Mouse (Mus musculus): ENCODE results near the gene Slc13a5. TPM values are rescaled to one million over a fixed set of nuclear protein-coding genes. Genes with fewer than 3 reads are reported as not detected.

Gene Slc13a5
- polyA plus RNA-seq (2016; fragmentation: Nextera tagmentation; extraction: Ambion mirVana): 0.10 and 0.14 TPM in 2 replicates

- no peak within 1 kb of the TSS for H3K27ac ChIP-seq (replicated peaks)
- H3K9me3 ChIP-seq: no peaks in the 10 kb centered on the region
- peak within 1 kb of the TSS; percentile 60 for H3K4me3 ChIP-seq
- peaks cover 61% of the 10 kb centered on the region for H3K27me3 ChIP-seq (replicated peaks; ENCODE audit: low read depth, poor library complexity, severe bottlenecking)
- WGBS: 3% methylated on average over 36 of the region's 36 CpGs
- peak; percentile 40 for DNase-seq (ENCODE audit: low spot score)
- H3K4me1 ChIP-seq: peaks cover 23% of the 10 kb centered on the region
- no peaks in the 10 kb centered on the region for H3K36me3 ChIP-seq (replicated peaks)
Measured at GRCm38 (mm10) chr11:72266960-72267560, at the start of gene Slc13a5. Gene Slc13a5 (minus strand): TSS chr11:72267222.

- H3K36me3 ChIP-seq (replicated peaks): no peaks in the 10 kb centered on the region
Measured at GRCm38 (mm10) chr11:72314151-72314895, 47.3 kb upstream of the Slc13a5 start, which contains the start of gene Fbxo39. Gene Fbxo39 (plus strand): TSS chr11:72314444.

GRCm38 (mm10) chr11:72311355-72312001 is 44.5 kb upstream of the Slc13a5 start:
- no peaks in the 10 kb centered on the region for H3K36me3 ChIP-seq (replicated peaks)
- H3K4me1 ChIP-seq: peaks cover 5% of the 10 kb centered on the region
- no peak for DNase-seq (ENCODE audit: low spot score)
- peaks cover 38% of the 10 kb centered on the region for H3K27me3 ChIP-seq (replicated peaks; ENCODE audit: low read depth, poor library complexity, severe bottlenecking)
- no peak overlapping the region for H3K27ac ChIP-seq (replicated peaks)
- H3K4me3 ChIP-seq: no peak overlapping the region
- WGBS: 82% methylated on average over 10 of the region's 10 CpGs
- H3K9me3 ChIP-seq: no peaks in the 10 kb centered on the region

More at GRCm38 (mm10) chr11:72314151-72314895, 47.3 kb upstream of the Slc13a5 start, which contains the start of gene Fbxo39:
- 13% methylated on average over 42 of the region's 42 CpGs for WGBS
- Histone ChIP-seq H3K27me3 (replicated peaks; ENCODE audit: low read depth, poor library complexity, severe bottlenecking) (peaks cover 41% of the 10 kb centered on the region), H3K4me1 (peaks cover 5% of the 10 kb centered on the region), H3K27ac (replicated peaks) (no peak within 1 kb of the TSS), H3K4me3 (peak within 1 kb of the TSS; percentile 51), H3K9me3 (no peaks in the 10 kb centered on the region)
- DNase-seq (ENCODE audit: low spot score): peak; percentile 31

GRCm38 (mm10) chr11:72310491-72310890 is 43.5 kb upstream of the Slc13a5 start:
- no peak for DNase-seq (ENCODE audit: low spot score)
- Histone ChIP-seq H3K9me3 (no peaks in the 10 kb centered on the region), H3K36me3 (replicated peaks) (no peaks in the 10 kb centered on the region)

GRCm38 (mm10) chr11:72308982-72309381 is 42.0 kb upstream of the Slc13a5 start:
- Histone ChIP-seq H3K27ac (replicated peaks) (no peak overlapping the region), H3K36me3 (replicated peaks) (no peaks in the 10 kb centered on the region), H3K9me3 (no peaks in the 10 kb centered on the region), H3K4me3 (no peak overlapping the region), H3K4me1 (no peaks in the 10 kb centered on the region), H3K27me3 (replicated peaks; ENCODE audit: low read depth, poor library complexity, severe bottlenecking) (peaks cover 17% of the 10 kb centered on the region)
- WGBS: 69% methylated on average over 2 of the region's 2 CpGs
- DNase-seq (ENCODE audit: low spot score): no peak

More at GRCm38 (mm10) chr11:72310491-72310890, 43.5 kb upstream of the Slc13a5 start:
- Histone ChIP-seq H3K27ac (replicated peaks) (no peak overlapping the region), H3K27me3 (replicated peaks; ENCODE audit: low read depth, poor library complexity, severe bottlenecking) (peaks cover 32% of the 10 kb centered on the region), H3K4me3 (no peak overlapping the region), H3K4me1 (peaks cover 5% of the 10 kb centered on the region)
- 83% methylated on average over 4 of the region's 4 CpGs for WGBS

- Histone ChIP-seq H3K4me1 (no peaks in the 10 kb centered on the region), H3K4me3 (no peak overlapping the region), H3K36me3 (replicated peaks) (no peaks in the 10 kb centered on the region), H3K27ac (replicated peaks) (no peak overlapping the region), H3K27me3 (replicated peaks; ENCODE audit: low read depth, poor library complexity, severe bottlenecking) (peaks cover 2% of the 10 kb centered on the region), H3K9me3 (no peaks in the 10 kb centered on the region)
- WGBS: 85% methylated on average over 5 of the region's 5 CpGs
- no peak for DNase-seq (ENCODE audit: low spot score)
Measured at GRCm38 (mm10) chr11:72307461-72307860, 40.4 kb upstream of the Slc13a5 start.

GRCm38 (mm10) chr11:72302230-72302629 is 35.2 kb upstream of the Slc13a5 start:
- H3K4me3 ChIP-seq: no peak overlapping the region
- peaks cover 9% of the 10 kb centered on the region for H3K4me1 ChIP-seq
- 76% methylated on average over 7 of the region's 7 CpGs for WGBS

GRCm38 (mm10) chr11:72301334-72301733 is 34.3 kb upstream of the Slc13a5 start, which contains the start of gene Xaf1:
Gene Xaf1 (plus strand): TSS chr11:72301629.
- no peak for DNase-seq (ENCODE audit: low spot score)
- Histone ChIP-seq H3K27me3 (replicated peaks; ENCODE audit: low read depth, poor library complexity, severe bottlenecking) (no peaks in the 10 kb centered on the region), H3K27ac (replicated peaks) (no peak within 1 kb of the TSS), H3K4me1 (peaks cover 9% of the 10 kb centered on the region), H3K4me3 (no peak within 1 kb of the TSS), H3K9me3 (no peaks in the 10 kb centered on the region), H3K36me3 (replicated peaks) (no peaks in the 10 kb centered on the region)
- 30% methylated on average over 6 of the region's 6 CpGs for WGBS

More at GRCm38 (mm10) chr11:72302230-72302629, 35.2 kb upstream of the Slc13a5 start:
- no peaks in the 10 kb centered on the region for H3K9me3 ChIP-seq
- no peaks in the 10 kb centered on the region for H3K36me3 ChIP-seq (replicated peaks)
- DNase-seq (ENCODE audit: low spot score): no peak
- no peak overlapping the region for H3K27ac ChIP-seq (replicated peaks)
- no peaks in the 10 kb centered on the region for H3K27me3 ChIP-seq (replicated peaks; ENCODE audit: low read depth, poor library complexity, severe bottlenecking)

- Histone ChIP-seq H3K27ac (replicated peaks) (no peak overlapping the region), H3K9me3 (no peaks in the 10 kb centered on the region), H3K4me3 (no peak overlapping the region), H3K36me3 (replicated peaks) (no peaks in the 10 kb centered on the region), H3K4me1 (no peaks in the 10 kb centered on the region), H3K27me3 (replicated peaks; ENCODE audit: low read depth, poor library complexity, severe bottlenecking) (no peaks in the 10 kb centered on the region)
- no peak for DNase-seq (ENCODE audit: low spot score)
- 87% methylated on average over 2 of the region's 2 CpGs for WGBS
Measured at GRCm38 (mm10) chr11:72293116-72293515, 26.1 kb upstream of the Slc13a5 start.

- Histone ChIP-seq H3K27ac (replicated peaks) (no peak overlapping the region), H3K4me1 (no peaks in the 10 kb centered on the region), H3K4me3 (no peak overlapping the region), H3K36me3 (replicated peaks) (no peaks in the 10 kb centered on the region), H3K9me3 (no peaks in the 10 kb centered on the region), H3K27me3 (replicated peaks; ENCODE audit: low read depth, poor library complexity, severe bottlenecking) (no peaks in the 10 kb centered on the region)
- no peak for DNase-seq (ENCODE audit: low spot score)
- 88% methylated on average over 3 of the region's 3 CpGs for WGBS
Measured at GRCm38 (mm10) chr11:72287543-72287942, 20.5 kb upstream of the Slc13a5 start.

GRCm38 (mm10) chr11:72287126-72287525 is 20.1 kb upstream of the Slc13a5 start:
- DNase-seq (ENCODE audit: low spot score): no peak
- 92% methylated on average over 2 of the region's 2 CpGs for WGBS
- no peaks in the 10 kb centered on the region for H3K36me3 ChIP-seq (replicated peaks)

GRCm38 (mm10) chr11:72286651-72287050 is 19.6 kb upstream of the Slc13a5 start:
- DNase-seq (ENCODE audit: low spot score): no peak
- no peak overlapping the region for H3K4me3 ChIP-seq
- no peaks in the 10 kb centered on the region for H3K4me1 ChIP-seq
- H3K9me3 ChIP-seq: no peaks in the 10 kb centered on the region
- no peaks in the 10 kb centered on the region for H3K36me3 ChIP-seq (replicated peaks)
- no peak overlapping the region for H3K27ac ChIP-seq (replicated peaks)
- 81% methylated on average over 3 of the region's 3 CpGs for WGBS
- no peaks in the 10 kb centered on the region for H3K27me3 ChIP-seq (replicated peaks; ENCODE audit: low read depth, poor library complexity, severe bottlenecking)

More at GRCm38 (mm10) chr11:72287126-72287525, 20.1 kb upstream of the Slc13a5 start:
- no peak overlapping the region for H3K27ac ChIP-seq (replicated peaks)
- H3K9me3 ChIP-seq: no peaks in the 10 kb centered on the region
- H3K4me1 ChIP-seq: no peaks in the 10 kb centered on the region
- H3K4me3 ChIP-seq: no peak overlapping the region
- H3K27me3 ChIP-seq (replicated peaks; ENCODE audit: low read depth, poor library complexity, severe bottlenecking): no peaks in the 10 kb centered on the region

Data from embryonic facial prominence, embryonic 10.5 days (tissue).